Mouse (Mus musculus) neural tube, embryonic 14.5 days (tissue): Measurements from ENCODE around the gene Pdlim5. TPM values are rescaled to one million over a fixed set of nuclear protein-coding genes. Genes with fewer than 3 reads are reported as not detected.
A peak's percentile ranks its signal among the peaks of the same experiment; 100 is the strongest.

Experiments
- ATAC-seq: fragments of 200-750 bp; cut with Nextera tagmentation; 2 replicates; pipeline ENCODE4 v1.8.0; 2017; ENCODE audit warnings: low read depth, mild to moderate bottlenecking, moderate TSS enrichment, moderate library complexity
- H3K27ac ChIP-seq: fragments of 300-500 bp; sonication (generic); 2 replicates; pipeline ENCODE4 v1.5.1; 2014; ENCODE audit warnings: low read depth, mild to moderate bottlenecking, control low read depth, low read length, moderate library complexity, mixed read lengths
- H3K27me3 ChIP-seq: fragments of 300-500 bp; sonication (generic); 2 replicates; pipeline ENCODE4 v1.6.1; 2014; ENCODE audit warnings: low read length; ENCODE audit not compliant: control insufficient read depth, insufficient read depth
- H3K36me3 ChIP-seq: fragments of 300-500 bp; sonication (generic); 2 replicates; pipeline ENCODE4 v1.6.1; 2014; ENCODE audit warnings: low read length, mixed read lengths; ENCODE audit not compliant: control insufficient read depth, insufficient read depth
- H3K4me1 ChIP-seq: fragments of 300-500 bp; sonication (generic); 2 replicates; pipeline ENCODE4 v1.6.1; 2014; ENCODE audit warnings: low read length; ENCODE audit not compliant: control insufficient read depth, insufficient read depth
- H3K4me2 ChIP-seq: fragments of 300-500 bp; sonication (generic); 2 replicates; pipeline ENCODE4 v1.6.1; 2014; ENCODE audit warnings: mild to moderate bottlenecking, low read depth, low read length, control low read depth
- H3K4me3 ChIP-seq: fragments of 300-500 bp; sonication (generic); 2 replicates; pipeline ENCODE4 v1.5.1; 2014; ENCODE audit warnings: low read depth, low read length, control low read depth, mixed read lengths
- H3K9ac ChIP-seq: fragments of 300-500 bp; sonication (generic); replicated peaks from 2 replicates; pipeline ENCODE4 v1.6.1; 2014; ENCODE audit warnings: low read depth, mild to moderate bottlenecking, control low read depth, low read length, mixed read lengths
- H3K9me3 ChIP-seq: fragments of 300-500 bp; sonication (generic); 2 replicates; pipeline ENCODE4 v1.6.1; 2016; ENCODE audit warnings: low read length; ENCODE audit not compliant: control insufficient read depth
- WGBS: fragments of 180-500 bp; shearing (Covaris S2); extraction: QIAGEN DNeasy Blood & Tissue Kit; methylation state at CpG from one replicate; pipeline ENCODE4 v1.1.7; 2014; 5-methylcytosine and 5-hydroxymethylcytosine counted together
- polyA plus RNA-seq: library from polyadenylated mRNA; unstranded; fragments of >200 nt; fragmentation: Nextera tagmentation; extraction: Ambion mirVana; gene quantifications from 2 replicates; pipeline ENCODE4 v1.2.1, GENCODE M21; 2014

The Pdlim5 gene
- polyA plus RNA-seq, 1 experiment from 2014 or later, result 19.8 TPM

- H3K4me1 ChIP-seq, result 0 out of 2 replicates have a peak, but pooled peaks cover 2% of the 10 kb centered on the region
- whole genome bisulfite sequencing, result 30% methylated on average over 2 of the region's 2 CpGs
- no peaks in the 10 kb centered on the region for H3K36me3 ChIP-seq
- H3K9me3 ChIP-seq, result no peaks in the 10 kb centered on the region
- H3K27me3 ChIP-seq, result no peaks in the 10 kb centered on the region
- no peak overlapping the region for H3K4me3 ChIP-seq
- H3K4me2 ChIP-seq, result no peak overlapping the region
- H3K27ac ChIP-seq, result no peak overlapping the region
- ATAC-seq, result no peak
- H3K9ac ChIP-seq, result no peak overlapping the region
Measured at GRCm38 (mm10) chr3:142316138-142316740, 79.3 kb downstream of the Pdlim5 start.

GRCm38 (mm10) chr3:142311075-142311474 is 84.4 kb downstream of the Pdlim5 start:
- Histone ChIP-seq H3K27me3 (no peaks in the 10 kb centered on the region), H3K4me1 (0 out of 2 replicates have a peak, but pooled peaks cover 2% of the 10 kb centered on the region), H3K9ac (no peak overlapping the region), H3K4me3 (no peak overlapping the region), H3K4me2 (no peak overlapping the region), H3K9me3 (no peaks in the 10 kb centered on the region), H3K36me3 (no peaks in the 10 kb centered on the region), H3K27ac (no peak overlapping the region)
- 43% methylated on average over 2 of the region's 2 CpGs for WGBS
- ATAC-seq, result peak; percentile 87

GRCm38 (mm10) chr3:142310446-142310845 is 85.0 kb downstream of the Pdlim5 start:
- Histone ChIP-seq H3K4me2 (peak overlapping the region; percentile 3; the same call in 1 of the 2 replicates), H3K36me3 (no peaks in the 10 kb centered on the region), H3K4me3 (no peak overlapping the region), H3K27ac (no peak overlapping the region), H3K9ac (no peak overlapping the region), H3K4me1 (0 out of 2 replicates have a peak, but pooled peaks cover 2% of the 10 kb centered on the region), H3K9me3 (no peaks in the 10 kb centered on the region), H3K27me3 (no peaks in the 10 kb centered on the region)
- ATAC-seq, result peak; percentile 86
- 15% methylated on average over 2 of the region's 2 CpGs for WGBS

GRCm38 (mm10) chr3:142295287-142295676 is 100.2 kb downstream of the Pdlim5 start:
- H3K4me1 ChIP-seq, result no peaks in the 10 kb centered on the region
- H3K9me3 ChIP-seq, result no peaks in the 10 kb centered on the region
- H3K4me3 ChIP-seq, result no peak overlapping the region
- H3K36me3 ChIP-seq, result no peaks in the 10 kb centered on the region
- no peak overlapping the region for H3K4me2 ChIP-seq
- no peaks in the 10 kb centered on the region for H3K27me3 ChIP-seq
- no peak overlapping the region for H3K27ac ChIP-seq
- ATAC-seq, result peak; percentile 44; the same call in 1 of the 2 replicates
- H3K9ac ChIP-seq, result no peak overlapping the region
- 86% methylated on average over 7 of the region's 7 CpGs for WGBS

GRCm38 (mm10) chr3:142294616-142295286 is 100.7 kb downstream of the Pdlim5 start:
- no peaks in the 10 kb centered on the region for H3K36me3 ChIP-seq
- no peaks in the 10 kb centered on the region for H3K27me3 ChIP-seq
- H3K27ac ChIP-seq, result no peak overlapping the region
- no peaks in the 10 kb centered on the region for H3K4me1 ChIP-seq
- no peak overlapping the region for H3K4me2 ChIP-seq
- H3K9me3 ChIP-seq, result no peaks in the 10 kb centered on the region
- WGBS, result 30% methylated on average over 7 of the region's 7 CpGs
- peak; percentile 89 for ATAC-seq
- no peak overlapping the region for H3K9ac ChIP-seq
- no peak overlapping the region for H3K4me3 ChIP-seq

- no peak for ATAC-seq
- whole genome bisulfite sequencing, result 82% methylated on average over 7 of the region's 7 CpGs
- no peaks in the 10 kb centered on the region for H3K9me3 ChIP-seq
- no peak overlapping the region for H3K9ac ChIP-seq
- no peak overlapping the region for H3K27ac ChIP-seq
- H3K36me3 ChIP-seq, result no peaks in the 10 kb centered on the region
- no peak overlapping the region for H3K4me2 ChIP-seq
- H3K4me1 ChIP-seq, result no peaks in the 10 kb centered on the region
- H3K27me3 ChIP-seq, result no peaks in the 10 kb centered on the region
- H3K4me3 ChIP-seq, result no peak overlapping the region
Measured at GRCm38 (mm10) chr3:142293561-142293960, 101.9 kb downstream of the Pdlim5 start.

GRCm38 (mm10) chr3:142282706-142283105 is 112.8 kb downstream of the Pdlim5 start:
- Histone ChIP-seq H3K9me3 (no peaks in the 10 kb centered on the region), H3K4me2 (no peak overlapping the region), H3K4me1 (no peaks in the 10 kb centered on the region), H3K27me3 (no peaks in the 10 kb centered on the region), H3K4me3 (no peak overlapping the region), H3K9ac (no peak overlapping the region), H3K36me3 (no peaks in the 10 kb centered on the region), H3K27ac (no peak overlapping the region)
- ATAC-seq, result peak; percentile 92
- WGBS, result 45% methylated on average over 9 of the region's 9 CpGs

GRCm38 (mm10) chr3:142281656-142282055 is 113.8 kb downstream of the Pdlim5 start:
- H3K4me3 ChIP-seq, result no peak overlapping the region
- 82% methylated on average over 7 of the region's 7 CpGs for WGBS
- H3K27me3 ChIP-seq, result no peaks in the 10 kb centered on the region

GRCm38 (mm10) chr3:142281093-142281445 is 114.4 kb downstream of the Pdlim5 start:
- no peaks in the 10 kb centered on the region for H3K36me3 ChIP-seq
- no peak overlapping the region for H3K27ac ChIP-seq
- H3K9me3 ChIP-seq, result no peaks in the 10 kb centered on the region
- no peak overlapping the region for H3K4me3 ChIP-seq
- no peak overlapping the region for H3K9ac ChIP-seq
- H3K4me2 ChIP-seq, result no peak overlapping the region
- no peaks in the 10 kb centered on the region for H3K27me3 ChIP-seq
- no peaks in the 10 kb centered on the region for H3K4me1 ChIP-seq
- 100% methylated on average over 1 of the region's 1 CpGs for WGBS
- 0 out of 2 replicates have a peak, but pooled peaks have one; percentile 44 for ATAC-seq

More at GRCm38 (mm10) chr3:142281656-142282055, 113.8 kb downstream of the Pdlim5 start:
- H3K9ac ChIP-seq, result no peak overlapping the region
- H3K27ac ChIP-seq, result no peak overlapping the region
- H3K4me2 ChIP-seq, result no peak overlapping the region
- peak; percentile 31; the same call in 1 of the 2 replicates for ATAC-seq
- no peaks in the 10 kb centered on the region for H3K36me3 ChIP-seq
- no peaks in the 10 kb centered on the region for H3K9me3 ChIP-seq
- H3K4me1 ChIP-seq, result no peaks in the 10 kb centered on the region
